Mouse (Mus musculus): ENCODE measurements around the gene Arpc5l. TPM values are rescaled to one million over a fixed set of nuclear protein-coding genes. Genes with fewer than 3 reads are reported as not detected.

Arpc5l gene
- 100 to 1,000 TPM; 158 to 191 TPM for polyA plus RNA-seq (2017; shearing (Covaris generic))

DNA sequence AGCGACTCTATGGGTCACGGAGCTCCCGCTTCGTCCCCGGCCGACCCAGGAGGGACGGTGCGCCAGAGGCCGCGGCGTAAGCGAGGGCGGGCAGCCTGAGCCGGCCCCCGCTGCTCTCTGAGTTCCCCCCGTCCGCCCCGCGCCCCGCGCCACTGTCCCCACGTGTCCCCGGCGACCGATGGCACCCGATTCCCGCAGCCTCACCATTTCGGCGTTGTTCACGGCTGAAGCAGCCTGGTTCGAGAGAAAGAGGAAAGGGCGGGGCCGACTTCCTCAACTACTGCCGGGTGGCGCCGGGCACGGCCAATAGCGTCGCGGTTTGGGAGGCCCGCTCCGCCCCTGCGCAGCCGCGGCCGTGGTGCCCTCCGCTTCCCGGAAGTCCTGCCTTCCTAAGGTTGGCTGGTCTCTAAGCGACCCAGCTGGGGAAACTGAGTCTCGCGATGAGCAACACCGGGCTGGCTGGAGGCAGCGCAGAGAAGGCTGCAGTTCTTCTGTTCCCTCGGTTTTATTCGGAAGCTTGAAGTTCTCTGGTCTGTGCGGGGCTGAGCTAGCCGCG lies at the start of gene Arpc5l:
Arpc5l (plus strand) TSS at position 469 of the 556 bp plus-strand sequence.

DNA sequence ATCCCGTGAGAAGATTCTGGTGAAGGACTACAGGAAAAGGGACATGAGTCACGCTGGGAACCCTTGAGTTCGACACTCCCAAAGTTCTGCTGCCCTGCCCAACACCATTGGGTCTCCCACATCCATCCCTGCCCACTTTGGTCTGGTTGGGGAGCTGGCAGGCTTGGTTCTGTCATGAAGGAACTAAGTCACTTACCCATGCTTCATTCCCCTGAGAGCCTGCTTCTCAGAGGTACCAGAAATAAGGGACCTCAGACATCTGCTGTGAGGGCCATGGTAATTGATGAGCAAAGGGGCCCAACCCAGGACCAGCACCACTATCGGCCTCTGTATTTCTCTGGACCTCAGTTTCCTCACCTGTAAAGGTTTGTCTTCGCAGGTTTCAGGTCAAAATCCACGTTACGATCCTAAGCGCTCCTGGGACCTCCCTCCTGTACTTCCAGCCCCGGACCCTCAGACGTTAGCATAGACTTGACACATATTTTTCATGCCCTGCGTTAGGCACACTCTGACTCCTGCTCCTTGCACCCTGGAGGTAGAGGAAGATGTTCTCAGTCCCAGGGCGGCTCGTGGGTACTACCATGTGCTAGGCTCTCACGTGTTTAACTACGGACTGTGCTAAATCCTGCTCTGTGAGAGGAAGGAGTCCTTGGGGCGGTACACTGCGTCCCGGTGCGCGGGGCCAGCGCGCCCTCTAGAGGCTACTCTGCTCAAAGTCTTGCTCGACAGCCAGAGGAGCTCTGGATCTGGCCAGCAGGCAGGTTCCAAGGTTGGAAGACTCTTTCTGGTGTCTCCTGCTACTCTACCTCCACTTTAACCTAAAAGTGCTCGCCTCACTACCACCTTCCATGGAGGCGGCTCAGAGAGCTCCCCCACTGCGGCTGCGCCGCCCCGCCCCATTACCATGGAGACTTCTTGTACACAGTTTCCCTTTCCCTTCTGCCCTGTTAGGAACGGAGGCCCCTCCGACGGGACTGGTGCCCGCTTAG lies 7.5 kb upstream of the Arpc5l start, which contains the start of gene Wdr38:
Wdr38 (plus strand) TSS at position 91 of the 989 bp plus-strand sequence.

DNA sequence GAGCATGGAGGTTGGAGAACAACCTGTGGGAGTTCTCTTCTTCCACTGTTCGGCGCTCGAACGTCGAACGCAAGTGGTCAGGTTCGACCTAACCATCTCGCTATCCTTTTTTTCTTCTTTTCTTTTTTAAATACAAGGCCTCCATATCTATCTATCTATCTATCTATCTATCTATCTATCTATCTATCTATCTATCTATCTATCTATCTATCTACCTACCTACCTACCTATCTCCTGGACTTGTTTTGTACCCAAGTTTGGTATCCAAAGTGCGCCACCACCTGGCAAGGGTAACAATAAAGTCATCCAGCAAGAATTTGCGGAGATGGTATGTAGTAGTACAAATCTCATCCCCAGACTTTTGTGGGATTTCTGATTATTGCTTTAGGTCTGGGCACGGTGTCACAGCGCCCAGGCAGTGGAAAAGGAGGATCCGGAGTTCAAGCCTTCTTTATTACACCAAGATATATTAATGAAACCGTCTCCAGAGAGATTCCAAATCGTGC lies 479 bp downstream of the Arpc5l start, which contains the start of gene Rpl35:
Rpl35 (minus strand) TSS at position 51 of the 506 bp plus-strand sequence.

Other genes with a start within 250 kb of the Arpc5l start
- gene Nr6a1, start 77.7 kb upstream of the Arpc5l start, polyA plus RNA-seq (2017; shearing (Covaris generic)), result 1 to 10 TPM in 1 of 2 experiments, under 1 TPM in 1; 0.58 to 1.8 TPM
- under 1 TPM; 0.04 to 0.72 TPM for gene Olfml2a, start 73.4 kb upstream of the Arpc5l start, polyA plus RNA-seq (2017; shearing (Covaris generic))
- gene Wdr38, start 7.9 kb upstream of the Arpc5l start, polyA plus RNA-seq (2017; shearing (Covaris generic)), result 1 to 10 TPM; 1.0 to 2.2 TPM
- gene Rpl35, start 276 bp downstream of the Arpc5l start, polyA plus RNA-seq (2017; shearing (Covaris generic)), result 100 to 1,000 TPM; 351 to 416 TPM
- 10 to 100 TPM; 36.6 to 40.3 TPM for gene Golga1, start 60.2 kb downstream of the Arpc5l start, polyA plus RNA-seq (2017; shearing (Covaris generic))
- gene Scai, start 185.4 kb downstream of the Arpc5l start, polyA plus RNA-seq (2017; shearing (Covaris generic)), result 10 to 100 TPM; 14.4 to 24.0 TPM
- 100 to 1,000 TPM; 113 to 117 TPM for gene Ppp6c, start 221.1 kb downstream of the Arpc5l start, polyA plus RNA-seq (2017; shearing (Covaris generic))

Measured in inflammation-experienced regulatory T-cells (primary cell).